19 mouse cellular contexts compared by ENCODE assay signal in genomic region chr14:49300981-49301619, GRCm38 (mm10). TPM values are rescaled to one million over a fixed set of nuclear protein-coding genes. Genes with fewer than 3 reads are reported as not detected.
DNase-seq lines count a peak whose midpoint lies in the region; ATAC-seq lines count a peak whose summit lies in the region.
"Had no signal": no experiment of that assay in that cellular context is flagged by ENCODE, and none has a peak within 500 bp of the region (broad histone marks: within the 10 kb centered on the region; RNA-seq: fewer than 3 reads in every experiment).

No protein-coding gene starts in this region.

- 41% methylated on average over 8 of the region's 8 CpGs for WGBS in hindbrain, embryonic 11.5 days
- WGBS in hindbrain, embryonic 12.5 days: 36% methylated on average over 8 of the region's 8 CpGs

- ATAC-seq in hindbrain, embryonic 11.5 days (ENCODE audit: low FRiP score): peak; percentile 36
- ATAC-seq in hindbrain, embryonic 12.5 days (ENCODE audit: low FRiP score): no peak

- H3K9me3 ChIP-seq in hindbrain, embryonic 11.5 days (ENCODE audit: control insufficient read depth, low read length): no peaks in the 10 kb centered on the region
- no peaks in the 10 kb centered on the region for H3K9me3 ChIP-seq in hindbrain, embryonic 12.5 days (replicated peaks)
- H3K9me3 ChIP-seq: embryonic facial prominence, embryonic 13.5 days; G1E; limb, embryonic 15.5 days had no signal

- H3K27ac ChIP-seq in hindbrain, embryonic 11.5 days (ENCODE audit: low read depth, low read length): no peak overlapping the region
- no peak overlapping the region for H3K27ac ChIP-seq in hindbrain, embryonic 12.5 days
- H3K27ac ChIP-seq: embryonic facial prominence, embryonic 13.5 days; kidney, postnatal 0 days; layer of hippocampus, adult 2 months; limb, embryonic 15.5 days; macrophage had no signal

- DNase-seq in hindbrain, embryonic 11.5 days (ENCODE audit: low spot score): no peak
- peak; percentile 9 for DNase-seq in ovary, adult 18-20 months (ENCODE audit: low spot score)
- DNase-seq in ovary, postnatal 10 days (ENCODE audit: low spot score): no peak
- DNase-seq in embryo, embryonic 10 days (ENCODE audit: low spot score): peak; percentile 47
- DNase-seq in layer of hippocampus, adult 9-10 months (ENCODE audit: low spot score): no peak
- no peak for DNase-seq in thymus, postnatal 36 days
- DNase-seq in lung, postnatal 25 days (ENCODE audit: low spot score): no peak
- DNase-seq: cerebellum, postnatal 25 days; gastrocnemius, postnatal 25 days; heart, postnatal 14 days; lung, adult 18-20 months; right cerebral cortex, postnatal 14 days had no signal

- H3K9ac ChIP-seq in hindbrain, embryonic 11.5 days (ENCODE audit: low read depth, low read length): no peak overlapping the region
- no peak overlapping the region for H3K9ac ChIP-seq in hindbrain, embryonic 12.5 days
- H3K9ac ChIP-seq: embryonic facial prominence, embryonic 13.5 days; limb, embryonic 15.5 days had no signal

- H3K4me1 ChIP-seq in hindbrain, embryonic 11.5 days (replicated peaks; ENCODE audit: control insufficient read depth, insufficient read depth, low read length): 0 out of 2 replicates have a peak, but pooled peaks cover 4% of the 10 kb centered on the region
- H3K4me1 ChIP-seq in hindbrain, embryonic 12.5 days: 0 out of 2 replicates have a peak, but pooled peaks cover 9% of the 10 kb centered on the region
- H3K4me1 ChIP-seq: embryonic facial prominence, embryonic 13.5 days; limb, embryonic 15.5 days had no signal

- H3K4me3 ChIP-seq in hindbrain, embryonic 11.5 days (ENCODE audit: low read depth, low read length): no peak overlapping the region
- H3K4me3 ChIP-seq in hindbrain, embryonic 12.5 days: no peak overlapping the region
- H3K4me3 ChIP-seq: embryonic facial prominence, embryonic 13.5 days; layer of hippocampus, adult 2 months; limb, embryonic 15.5 days had no signal

- no peak overlapping the region for H3K4me2 ChIP-seq in hindbrain, embryonic 11.5 days (replicated peaks; ENCODE audit: low read depth, low read length)
- H3K4me2 ChIP-seq in hindbrain, embryonic 12.5 days (replicated peaks): no peak overlapping the region
- H3K4me2 ChIP-seq: embryonic facial prominence, embryonic 13.5 days; limb, embryonic 15.5 days had no signal

- H3K27me3 ChIP-seq in hindbrain, embryonic 11.5 days (ENCODE audit: control insufficient read depth, insufficient read depth, low read length): no peaks in the 10 kb centered on the region
- no peaks in the 10 kb centered on the region for H3K27me3 ChIP-seq in hindbrain, embryonic 12.5 days
- H3K27me3 ChIP-seq: embryonic facial prominence, embryonic 13.5 days; limb, embryonic 15.5 days had no signal

- H3K36me3 ChIP-seq in hindbrain, embryonic 11.5 days (ENCODE audit: control insufficient read depth, insufficient read depth, low read length): no peaks in the 10 kb centered on the region
- no peaks in the 10 kb centered on the region for H3K36me3 ChIP-seq in hindbrain, embryonic 12.5 days
- H3K36me3 ChIP-seq: embryonic facial prominence, embryonic 13.5 days; G1E; limb, embryonic 15.5 days had no signal

RNA-seq across cellular contexts. Expression of gene ccdc198, which starts 55.8 kb away (rescaled TPM):
- 0.14 and 1.3 TPM in 2 replicates for polyA plus RNA-seq in hindbrain, embryonic 11.5 days (2014; fragmentation: Nextera tagmentation; extraction: Ambion mirVana)
- 0.23 and 0.57 TPM in 2 replicates for polyA plus RNA-seq in hindbrain, embryonic 12.5 days (2016; fragmentation: Nextera tagmentation; extraction: Ambion mirVana)
- polyA plus RNA-seq: G1E; limb, embryonic 15.5 days; macrophage had no signal

Comparison
In these comparisons a context has a peak if more than half of its experiments do, and no peak if none do; other contexts are left out.
1. DNase-seq: peak in ovary, adult 18-20 months (single experiment) and embryo, embryonic 10 days (single experiment); none in hindbrain, embryonic 11.5 days (single experiment), ovary, postnatal 10 days (single experiment), layer of hippocampus, adult 9-10 months (single experiment), thymus, postnatal 36 days (0 of 2) and lung, postnatal 25 days (single experiment).